Mouse (Mus musculus) stomach, postnatal 0 days (tissue): ENCODE data around the gene Ccdc177. TPM values are rescaled to one million over a fixed set of nuclear protein-coding genes. Genes with fewer than 3 reads are reported as not detected.

Experiments used
- ATAC-seq: fragments of 200-750 bp; cut with Nextera tagmentation; 2 replicates; pipeline ENCODE4 v1.8.0; 2017; ENCODE audit not compliant: low FRiP score, low TSS enrichment
- DNase-seq: peaks from one replicate; pipeline ENCODE4 v3.0.0-alpha.2; 2016; ENCODE audit warnings: low spot score
- H3K27ac ChIP-seq: fragments of 300-500 bp; sonication (generic); replicated peaks from 2 replicates; pipeline ENCODE4 v1.5.1; 2014; ENCODE audit warnings: mild to moderate bottlenecking, control low read depth
- H3K27me3 ChIP-seq: fragments of 300-500 bp; sonication (generic); 2 replicates; pipeline ENCODE4 v1.6.1; 2014; ENCODE audit warnings: low read length; ENCODE audit not compliant: control insufficient read depth, insufficient read depth
- H3K36me3 ChIP-seq: fragments of 300-500 bp; sonication (generic); 2 replicates; pipeline ENCODE4 v1.6.1; 2014; ENCODE audit warnings: low read length, mixed read lengths; ENCODE audit not compliant: control insufficient read depth, insufficient read depth
- H3K4me1 ChIP-seq: fragments of 300-500 bp; sonication (generic); replicated peaks from 2 replicates; pipeline ENCODE4 v1.6.1; 2014; ENCODE audit warnings: antibody characterized with exemption; ENCODE audit not compliant: control insufficient read depth, insufficient read depth
- H3K4me2 ChIP-seq: fragments of 300-500 bp; sonication (generic); replicated peaks from 2 replicates; pipeline ENCODE4 v1.6.1; 2014; ENCODE audit warnings: low read depth, mild to moderate bottlenecking, control low read depth, moderate library complexity
- H3K4me3 ChIP-seq: fragments of 300-500 bp; sonication (generic); 2 replicates; pipeline ENCODE4 v1.5.1; 2014; ENCODE audit warnings: low read depth, low read length, control low read depth
- H3K9ac ChIP-seq: fragments of 300-500 bp; sonication (generic); 2 replicates; pipeline ENCODE4 v1.6.1; 2014; ENCODE audit warnings: mild to moderate bottlenecking, low read length, control low read depth, mixed read lengths
- H3K9me3 ChIP-seq: fragments of 300-500 bp; sonication (generic); 2 replicates; pipeline ENCODE4 v1.6.1; 2016; ENCODE audit warnings: low read length; ENCODE audit not compliant: control insufficient read depth
- CTCF ChIP-seq: IDR thresholded peaks from 2 replicates; pipeline ENCODE4 v1.5.1; 2016; ENCODE audit warnings: antibody characterized with exemption, low read depth, mild to moderate bottlenecking, moderate library complexity
- EP300 ChIP-seq: optimal IDR thresholded peaks from 2 replicates; pipeline ENCODE3; 2016; ENCODE audit warnings: antibody characterized with exemption
- WGBS: fragments of 180-500 bp; shearing (Covaris S2); extraction: QIAGEN DNeasy Blood & Tissue Kit; methylation state at CpG from one replicate; pipeline ENCODE4 v1.1.7; 2014; 5-methylcytosine and 5-hydroxymethylcytosine counted together
- polyA plus RNA-seq: library from polyadenylated mRNA; unstranded; fragments of >200 nt; fragmentation: Nextera tagmentation; extraction: Ambion mirVana; gene quantifications from 2 replicates; pipeline ENCODE4 v1.2.1, GENCODE M21; 2015

Gene Ccdc177
- polyA plus RNA-seq, 1 experiment from 2014 or later = 0.06 TPM

- Histone ChIP-seq H3K36me3 (no peaks in the 10 kb centered on the region), H3K4me1 (no peaks in the 10 kb centered on the region), H3K4me3 (no peak overlapping the region), H3K9ac (no peak overlapping the region), H3K4me2 (no peak overlapping the region), H3K27ac (no peak overlapping the region), H3K27me3 (peaks cover 12% of the 10 kb centered on the region; the same call in 1 of the 2 replicates), H3K9me3 (no peaks in the 10 kb centered on the region)
- WGBS = 51% methylated on average over 4 of the region's 4 CpGs
- DNase-seq (no peak), ATAC-seq (no peak)
- TF ChIP-seq CTCF = no peak
- TF ChIP-seq EP300 = no peak
Observed at GRCm38 (mm10) chr12:80764116-80764515, 3.6 kb upstream of the Ccdc177 start.

GRCm38 (mm10) chr12:80762982-80763381 lies 2.5 kb upstream of the Ccdc177 start:
- Histone ChIP-seq H3K36me3 (no peaks in the 10 kb centered on the region), H3K9ac (no peak overlapping the region), H3K9me3 (no peaks in the 10 kb centered on the region), H3K4me2 (no peak overlapping the region), H3K4me1 (peaks cover 7% of the 10 kb centered on the region), H3K27ac (no peak overlapping the region), H3K27me3 (peaks cover 15% of the 10 kb centered on the region; the same call in 1 of the 2 replicates), H3K4me3 (no peak overlapping the region)
- ATAC-seq (no peak), DNase-seq (no peak)
- 70% methylated on average over 5 of the region's 5 CpGs for WGBS
- no peak for TF ChIP-seq EP300
- TF ChIP-seq CTCF = no peak

- Histone ChIP-seq H3K4me3 (peak overlapping the region; percentile 57), H3K27ac (no peak overlapping the region), H3K9ac (no peak overlapping the region), H3K27me3 (peaks cover 24% of the 10 kb centered on the region), H3K36me3 (no peaks in the 10 kb centered on the region), H3K9me3 (no peaks in the 10 kb centered on the region), H3K4me2 (peak overlapping the region; percentile 53), H3K4me1 (peaks cover 12% of the 10 kb centered on the region)
- TF ChIP-seq EP300 (no peak), CTCF (no peak)
- no peak for ATAC-seq
- no peak for DNase-seq
- WGBS = 4% methylated on average over 22 of the region's 22 CpGs
Observed at GRCm38 (mm10) chr12:80759713-80760395, 633 bp downstream of the Ccdc177 start.

- H3K36me3 ChIP-seq = no peaks in the 10 kb centered on the region
- DNase-seq (no peak), ATAC-seq (no peak)
- H3K27me3 ChIP-seq = peaks cover 24% of the 10 kb centered on the region
- WGBS = 18% methylated on average over 4 of the region's 13 CpGs
- H3K4me1 ChIP-seq = peaks cover 12% of the 10 kb centered on the region
- H3K4me3 ChIP-seq = peak overlapping the region; percentile 57
- TF ChIP-seq CTCF = no peak
- TF ChIP-seq EP300 = no peak
- H3K9ac ChIP-seq = no peak overlapping the region
- no peak overlapping the region for H3K27ac ChIP-seq
- H3K9me3 ChIP-seq = no peaks in the 10 kb centered on the region
- H3K4me2 ChIP-seq = peak overlapping the region; percentile 95
Observed at GRCm38 (mm10) chr12:80759387-80759712, 1.1 kb downstream of the Ccdc177 start.

GRCm38 (mm10) chr12:80758559-80759386 lies 1.7 kb downstream of the Ccdc177 start:
- DNase-seq (peak; percentile 39), ATAC-seq (peak; percentile 17)
- no peaks in the 10 kb centered on the region for H3K9me3 ChIP-seq
- TF ChIP-seq CTCF = no peak
- TF ChIP-seq EP300 = no peak
- H3K4me2 ChIP-seq = peak overlapping the region; percentile 95
- peak overlapping the region; percentile 57 for H3K4me3 ChIP-seq
- no peaks in the 10 kb centered on the region for H3K36me3 ChIP-seq
- H3K27me3 ChIP-seq = peaks cover 24% of the 10 kb centered on the region
- WGBS = 4% methylated on average over 69 of the region's 92 CpGs
- H3K27ac ChIP-seq = no peak overlapping the region
- H3K9ac ChIP-seq = peak overlapping the region; percentile 35
- H3K4me1 ChIP-seq = peaks cover 12% of the 10 kb centered on the region
